Mouse (Mus musculus) brain, adult 2 months (tissue): ENCODE data around the gene Clk1.
A peak's percentile ranks its signal among the peaks of the same experiment; 100 is the strongest.

Experiments used
- DNase-seq: peaks from one replicate; pipeline ENCODE4 v3.0.0; 2011; ENCODE audit warnings: low read depth, low spot score

Gene Clk1

DNA sequence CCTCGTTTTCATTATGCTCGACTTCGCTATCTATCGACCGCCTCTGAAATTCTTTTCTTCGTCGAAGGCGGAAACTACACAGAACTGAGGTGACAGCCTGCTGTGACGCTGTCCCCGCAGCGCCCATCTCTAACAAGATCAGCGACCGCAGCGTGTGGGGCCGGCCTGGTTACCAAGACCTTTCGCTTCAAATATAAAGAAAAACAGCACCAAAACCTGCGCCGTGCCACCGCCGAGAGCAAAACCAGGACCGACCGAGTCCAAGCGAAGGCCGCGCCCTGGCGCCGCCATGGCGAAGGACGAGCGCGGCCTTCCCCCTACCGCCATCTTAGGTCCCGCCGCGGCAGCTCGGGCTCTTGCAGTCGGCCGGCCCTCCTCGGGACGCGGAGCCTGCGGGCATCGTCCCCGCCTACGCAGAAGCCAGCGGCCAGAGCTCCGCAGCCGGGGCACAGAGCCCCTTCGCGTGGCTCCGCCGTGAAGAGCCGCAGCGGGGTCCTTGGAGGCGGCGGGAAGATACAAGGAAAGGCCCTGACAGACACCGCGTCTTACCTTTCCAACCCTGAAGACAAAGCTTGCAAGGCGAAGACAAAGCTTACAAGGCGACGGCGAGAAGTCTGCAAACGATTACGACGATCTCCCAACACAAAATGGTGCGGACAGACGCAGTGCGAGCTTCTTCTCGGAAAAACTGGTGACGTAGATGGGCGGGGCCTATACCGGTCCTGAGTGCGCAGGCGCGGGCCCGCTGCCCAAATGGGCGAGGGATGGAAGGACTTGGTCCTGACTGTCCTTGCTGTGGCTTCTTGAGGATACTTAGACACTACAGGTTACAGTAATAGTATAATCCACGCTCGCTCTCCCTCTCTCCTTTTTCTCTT lies at the start of gene Clk1:
Gene Clk1 (minus strand): TSS at position 696 of the 878 bp plus-strand sequence.
- peak; percentile 96 for DNase-seq

DNA sequence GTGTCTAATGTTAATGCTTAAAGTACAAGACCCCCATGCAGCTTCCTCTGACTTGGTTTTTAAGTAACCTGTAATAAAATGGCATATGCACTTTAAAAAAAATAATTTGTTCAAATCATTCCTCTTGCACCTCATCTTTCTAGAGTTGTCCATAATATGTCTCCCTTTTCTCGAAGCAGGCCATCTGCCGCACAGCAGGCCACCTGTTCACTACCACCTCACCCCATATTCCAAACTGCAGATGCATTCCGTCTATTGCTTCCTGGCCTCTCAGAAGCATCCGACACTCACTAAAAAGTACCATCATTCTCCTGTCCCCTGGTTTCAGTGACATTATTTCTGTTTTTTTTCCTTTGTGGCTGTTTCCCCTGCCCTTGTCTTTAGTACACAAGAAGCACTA lies 41.7 kb upstream of the Clk1 start:
- peak; percentile 77 for DNase-seq

DNA sequence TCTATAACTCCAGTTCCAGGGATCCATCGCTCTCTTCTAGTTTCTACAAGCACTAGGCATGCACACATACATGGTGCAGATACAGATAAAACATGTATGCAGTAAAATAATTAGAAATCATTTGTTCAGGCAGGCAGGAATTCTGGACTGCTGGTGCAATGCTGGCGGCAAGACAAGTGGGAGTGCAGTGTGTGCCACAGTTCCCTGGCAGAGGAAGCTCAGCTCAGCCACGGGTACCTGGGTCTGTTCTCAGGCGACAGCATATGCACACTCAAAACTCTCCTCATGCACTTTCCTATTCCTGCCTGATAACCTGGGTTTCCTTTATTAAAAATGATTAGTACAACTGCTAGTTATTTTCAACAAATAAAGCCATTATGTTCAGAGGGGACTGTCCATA lies 41.2 kb upstream of the Clk1 start:
- DNase-seq = peak; percentile 64

DNA sequence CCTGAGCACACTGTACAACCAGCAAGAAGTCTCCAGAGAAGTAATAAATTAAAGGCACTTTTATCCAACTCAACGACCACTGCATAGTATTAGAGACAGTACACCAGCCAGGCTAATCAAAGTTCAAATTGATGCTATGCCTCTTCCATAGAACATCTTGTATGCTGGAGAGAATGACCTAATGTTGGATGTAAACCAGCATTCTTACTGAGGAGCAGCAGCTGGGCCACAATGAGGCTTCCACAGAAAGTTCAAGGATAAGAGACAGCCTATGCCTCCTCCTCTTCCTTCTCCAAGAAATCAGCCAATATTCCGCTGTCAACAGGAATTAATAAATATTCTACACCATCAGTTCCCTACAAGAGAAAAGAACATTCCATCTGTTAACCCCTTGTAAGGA lies 40.1 kb upstream of the Clk1 start:
- DNase-seq = no peak

DNA sequence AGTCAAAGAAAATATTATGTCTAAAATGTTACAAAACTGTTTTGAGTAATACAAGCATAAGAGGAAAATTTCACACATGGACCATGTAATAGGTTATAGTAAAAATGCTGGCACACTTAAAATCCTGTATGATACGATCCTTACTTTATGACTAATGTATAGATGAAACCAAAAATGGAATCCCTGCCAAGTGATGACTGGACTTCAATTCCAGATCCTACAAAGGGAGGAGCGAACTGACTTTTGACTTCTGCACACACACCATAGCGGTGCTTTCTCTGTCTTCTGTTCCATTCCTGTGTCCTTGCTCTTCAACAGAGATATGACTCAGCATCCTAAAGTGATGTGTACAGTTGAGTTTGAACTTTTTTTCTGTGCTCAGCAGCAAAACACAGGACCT lies 36.7 kb upstream of the Clk1 start:
- DNase-seq = peak; percentile 14

DNA sequence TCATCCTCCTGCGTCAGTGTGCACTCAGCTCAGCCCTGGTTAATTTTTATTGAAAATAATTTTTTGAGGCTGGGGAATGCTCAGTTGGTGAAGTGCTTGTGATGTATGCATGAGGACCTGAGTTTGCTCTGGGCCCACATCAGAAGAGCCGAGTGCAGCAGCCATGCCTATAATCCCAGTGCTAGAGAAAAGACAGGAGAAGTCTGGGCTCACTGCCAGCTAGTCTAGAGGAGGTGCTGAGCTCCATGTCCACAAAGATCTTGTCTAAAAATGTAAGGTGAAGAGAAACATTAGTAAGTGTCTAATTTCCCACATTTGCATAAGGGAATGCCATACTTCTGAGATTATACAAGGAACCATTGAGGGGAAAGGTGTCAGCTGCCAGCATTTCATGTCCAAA lies 35.0 kb upstream of the Clk1 start:
- DNase-seq = peak; percentile 59

DNA sequence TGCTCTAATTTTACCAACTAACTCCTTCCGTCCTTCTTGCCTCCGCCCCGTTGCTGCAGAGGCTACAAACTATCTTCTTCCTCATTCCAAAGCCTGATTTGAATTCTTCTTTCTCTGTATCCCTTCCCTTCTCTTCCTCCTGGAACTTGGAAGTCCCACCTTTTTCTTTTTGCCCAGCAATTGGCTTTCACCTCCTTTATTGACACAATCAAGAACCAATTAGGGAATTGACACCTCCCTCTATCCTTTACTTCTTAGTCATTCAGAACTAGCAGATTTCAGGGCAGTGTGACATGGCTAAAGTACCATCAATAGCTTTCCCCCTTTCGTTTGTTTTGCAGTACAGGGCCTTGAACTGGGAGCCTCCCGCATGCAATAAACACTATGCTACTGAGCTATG lies 34.3 kb upstream of the Clk1 start:
- no peak for DNase-seq

DNA sequence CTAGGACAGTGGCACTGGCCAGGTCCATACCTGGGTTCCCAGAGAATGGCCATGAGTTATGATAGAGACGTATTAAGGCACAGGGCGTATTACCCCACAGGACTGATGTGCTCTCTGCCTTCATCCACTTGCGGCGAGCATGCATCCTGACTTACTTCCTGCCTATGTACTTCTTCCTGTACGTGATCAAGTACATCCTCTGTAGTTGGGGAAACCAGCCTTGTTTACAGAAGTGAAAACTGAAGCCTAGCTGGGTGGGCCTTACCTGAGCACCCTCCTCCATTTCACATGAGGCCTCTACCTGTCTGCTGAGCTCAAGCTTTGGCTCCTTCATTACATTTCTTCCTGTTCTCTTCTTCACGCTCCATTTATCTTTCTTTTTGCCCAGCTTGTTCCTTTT lies 30.4 kb upstream of the Clk1 start:
- no peak for DNase-seq

DNA sequence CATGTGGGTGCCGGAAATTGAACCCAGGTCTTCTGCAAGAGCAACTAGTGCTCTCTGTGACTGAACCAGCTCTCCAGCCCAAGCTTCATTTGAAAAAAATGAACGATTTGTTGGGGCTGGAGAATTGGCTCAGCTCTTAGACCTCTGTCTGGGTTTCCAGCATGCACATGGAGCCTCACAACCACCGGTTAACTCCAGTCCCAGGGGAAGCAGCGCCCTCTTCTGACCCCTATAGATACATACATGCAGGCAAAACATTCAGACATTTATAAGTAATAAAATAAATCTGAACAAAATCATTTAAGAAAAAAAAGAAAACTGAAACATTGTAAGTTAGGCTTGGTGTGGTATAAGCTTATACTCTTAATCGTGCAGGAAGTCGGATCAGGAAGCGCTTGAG lies 24.5 kb upstream of the Clk1 start:
- DNase-seq = no peak

DNA sequence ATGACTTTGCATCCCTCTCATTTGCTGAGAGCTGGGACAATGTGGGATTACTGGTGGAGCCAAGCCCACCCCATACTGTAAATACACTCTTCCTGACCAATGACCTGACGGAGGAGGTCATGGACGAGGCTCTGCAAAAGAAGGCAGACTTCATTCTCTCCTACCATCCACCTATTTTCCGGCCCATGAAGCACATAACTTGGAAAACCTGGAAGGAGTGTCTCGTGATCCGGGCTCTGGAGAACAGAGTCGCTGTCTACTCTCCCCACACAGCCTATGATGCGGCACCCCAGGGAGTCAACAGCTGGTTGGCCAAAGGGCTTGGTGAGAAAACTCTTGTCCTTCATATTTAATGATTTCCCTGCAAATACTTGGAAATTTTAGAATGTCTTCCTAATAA lies 23.9 kb upstream of the Clk1 start:
- DNase-seq = no peak

DNA sequence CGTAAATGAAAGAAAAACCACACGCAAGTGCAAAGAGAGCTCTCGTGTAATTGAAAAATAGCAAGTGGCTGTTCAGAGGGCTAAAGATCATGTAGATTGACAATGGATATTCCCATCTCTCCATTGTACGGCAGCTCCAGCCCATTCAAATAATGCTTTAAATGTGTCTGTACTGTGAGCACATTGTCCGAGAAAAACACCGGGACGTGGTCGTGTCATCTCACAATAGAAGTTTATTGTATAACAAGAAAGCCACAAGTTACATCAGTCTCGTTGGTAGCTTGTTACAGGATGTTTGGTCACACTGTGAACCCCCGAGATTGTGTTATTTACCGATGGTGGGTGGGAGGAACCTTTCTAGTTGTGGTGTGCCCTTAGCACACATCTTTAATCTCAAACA lies 22.0 kb upstream of the Clk1 start:
- no peak for DNase-seq

DNA sequence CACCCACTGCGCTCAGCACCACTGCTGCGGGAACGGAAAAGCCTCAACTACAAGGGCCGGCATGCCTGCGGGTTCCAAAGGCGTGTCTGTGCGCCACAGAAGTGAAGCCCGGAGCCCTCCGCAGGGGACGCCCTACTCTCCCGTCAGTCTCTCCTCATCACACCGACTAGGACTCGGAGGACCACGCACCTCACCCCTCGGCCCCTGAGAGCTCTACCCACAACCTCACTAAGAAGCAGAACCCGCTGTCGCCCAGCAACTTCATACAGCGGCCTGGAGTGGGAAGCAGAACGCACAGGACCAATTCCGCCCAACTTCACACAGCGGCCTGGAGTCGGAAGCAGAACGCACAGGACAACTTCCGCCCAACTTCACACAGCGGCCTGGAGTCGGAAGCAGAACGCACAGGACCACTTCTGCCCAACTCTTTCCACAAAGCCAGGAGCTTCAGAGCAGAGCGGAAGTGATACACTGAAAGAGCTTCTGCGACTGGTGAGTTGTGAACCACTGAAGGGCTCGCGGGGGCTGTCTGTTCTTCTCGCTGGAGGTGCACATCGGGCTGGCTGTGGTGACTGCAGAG lies 21.4 kb upstream of the Clk1 start, which contains the start of the genes Nif3l1 and Ppil3:
Gene Nif3l1 (plus strand): TSS at position 9 of the 580 bp plus-strand sequence.
Gene Ppil3 (minus strand): TSS at position 344 of the 580 bp plus-strand sequence.
- peak; percentile 99 for DNase-seq

DNA sequence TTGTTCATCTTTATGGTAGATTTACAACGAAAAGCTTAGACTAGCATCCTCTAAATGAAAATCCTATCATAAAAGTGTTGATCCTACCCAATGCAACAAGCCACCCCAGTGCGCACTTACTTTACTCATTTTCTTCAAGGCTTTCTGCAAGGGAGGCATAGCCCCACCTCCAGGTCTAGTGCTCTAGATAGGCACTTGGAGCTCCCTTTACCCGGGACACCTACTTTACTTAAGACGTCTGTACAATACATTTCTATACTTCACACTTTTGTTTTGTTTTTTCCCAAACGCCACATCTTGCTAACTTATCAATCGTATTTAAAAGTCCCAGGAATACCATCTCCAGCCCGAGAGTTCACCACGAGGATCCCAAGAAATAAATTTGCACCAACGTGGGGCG lies 20.8 kb upstream of the Clk1 start:
- DNase-seq = no peak

DNA sequence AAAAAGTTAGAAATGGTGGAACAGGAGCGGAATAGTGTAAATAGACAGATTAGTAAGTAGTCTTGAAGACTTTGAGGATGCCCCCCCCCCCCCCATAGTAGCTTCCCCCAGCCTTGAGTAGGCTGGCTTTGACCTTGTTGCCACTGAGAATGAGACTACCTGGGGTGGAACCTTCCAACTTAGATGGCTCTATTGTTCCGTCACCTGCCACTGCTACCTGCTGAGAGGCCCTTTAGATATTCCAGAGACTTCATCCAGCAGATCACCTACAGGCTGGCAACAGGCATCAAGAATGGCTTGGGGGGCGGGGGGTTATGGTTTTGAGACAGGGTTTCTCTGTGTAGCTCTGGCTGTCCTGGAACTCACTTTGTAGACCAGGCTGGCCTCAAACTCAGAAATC lies 685 bp upstream of the Clk1 start:
- no peak for DNase-seq

DNA sequence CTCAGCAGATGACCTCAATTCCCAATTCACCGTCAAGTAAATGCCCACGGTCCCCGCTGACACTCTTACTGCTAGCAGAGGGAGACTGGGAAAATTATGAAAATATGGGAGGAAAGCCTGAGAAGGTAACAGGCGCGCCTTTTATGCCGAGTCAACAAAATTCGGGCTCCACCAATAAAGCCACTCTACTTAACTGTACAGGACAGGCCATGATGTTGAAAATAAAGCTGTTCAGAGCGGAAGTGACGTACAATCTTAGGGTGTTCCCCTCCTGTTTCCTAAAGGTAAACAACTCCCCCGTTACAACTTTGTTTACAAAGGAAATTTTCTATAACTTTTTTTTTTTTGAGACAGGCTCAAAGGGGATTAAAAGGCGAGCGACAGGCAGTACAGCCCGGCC lies 987 bp downstream of the Clk1 start:
- DNase-seq = peak; percentile 81

DNA sequence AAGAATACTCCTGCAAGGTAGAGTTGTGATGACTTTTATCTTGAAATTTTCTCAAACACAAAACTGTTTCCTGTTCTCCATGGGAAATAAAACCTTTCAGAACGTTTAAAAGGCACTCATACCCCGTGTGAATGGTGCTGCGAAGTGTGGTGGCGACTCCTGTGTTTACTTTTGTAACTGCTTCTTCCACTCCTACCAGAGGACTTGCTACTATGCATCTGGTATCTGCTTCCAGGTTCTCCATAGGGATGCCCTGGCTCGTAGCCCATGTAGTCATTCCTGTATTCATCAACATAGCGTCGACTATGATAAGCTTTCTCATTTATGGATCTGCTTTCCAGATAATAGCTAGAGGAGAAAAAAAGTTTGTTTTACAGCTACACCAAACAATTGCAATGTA lies 2.9 kb downstream of the Clk1 start:
- peak; percentile 68 for DNase-seq

DNA sequence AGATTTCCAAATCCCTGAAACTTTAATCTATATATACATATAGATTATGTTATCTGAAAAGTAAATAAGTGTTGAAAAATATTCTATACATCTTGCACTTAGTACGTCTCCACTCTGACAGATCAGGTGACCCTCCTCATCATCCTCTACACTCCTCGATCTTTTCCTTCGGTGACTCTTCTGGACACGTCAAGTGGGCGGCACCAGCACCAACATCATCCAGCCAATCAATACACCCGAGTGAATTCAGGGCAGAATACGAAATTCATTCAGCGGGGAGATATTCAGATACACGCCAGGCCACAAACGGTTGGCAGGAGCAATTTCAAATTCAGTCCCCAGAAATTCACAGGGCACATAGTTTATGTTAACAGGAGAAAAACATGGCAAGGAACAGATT lies 3.8 kb downstream of the Clk1 start:
- no peak for DNase-seq

DNA sequence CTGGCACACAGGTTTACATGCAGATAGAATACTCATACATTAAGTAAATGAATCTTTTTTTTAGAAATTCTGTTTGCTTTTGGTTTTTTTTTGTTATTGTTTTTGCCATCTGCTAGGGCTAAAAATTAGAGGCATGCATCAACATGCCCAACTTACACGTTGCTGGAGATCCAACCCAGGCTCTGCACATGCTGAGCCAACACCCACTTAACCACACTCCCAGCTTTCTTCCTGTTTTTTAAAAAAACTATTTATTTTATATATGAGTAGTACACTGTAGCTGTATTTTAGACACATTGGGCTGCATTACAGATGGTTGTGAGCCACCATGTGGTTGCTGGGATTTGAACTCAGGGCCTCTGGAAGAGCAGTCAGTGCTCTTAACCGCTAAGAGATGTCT lies 7.8 kb downstream of the Clk1 start:
- no peak for DNase-seq

DNA sequence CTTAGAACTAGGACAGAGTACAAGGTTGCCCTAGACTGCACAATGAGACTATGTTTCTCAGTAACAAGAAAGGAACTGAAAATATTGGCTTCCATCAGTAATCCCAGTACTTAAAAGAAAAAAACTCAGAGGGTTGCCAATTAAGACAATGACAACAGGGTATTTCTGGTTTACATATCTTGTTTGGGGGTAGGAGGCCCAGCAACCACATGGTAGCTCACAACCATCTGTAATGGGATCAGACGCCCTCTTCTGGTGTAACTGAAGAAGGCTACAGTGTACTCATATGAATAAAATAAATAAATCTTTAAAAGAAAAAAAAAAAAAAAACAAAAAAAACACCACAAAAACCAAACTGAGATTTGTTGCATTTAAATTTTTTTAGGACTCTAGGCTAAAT lies 8.4 kb downstream of the Clk1 start:
- peak; percentile 28 for DNase-seq

DNA sequence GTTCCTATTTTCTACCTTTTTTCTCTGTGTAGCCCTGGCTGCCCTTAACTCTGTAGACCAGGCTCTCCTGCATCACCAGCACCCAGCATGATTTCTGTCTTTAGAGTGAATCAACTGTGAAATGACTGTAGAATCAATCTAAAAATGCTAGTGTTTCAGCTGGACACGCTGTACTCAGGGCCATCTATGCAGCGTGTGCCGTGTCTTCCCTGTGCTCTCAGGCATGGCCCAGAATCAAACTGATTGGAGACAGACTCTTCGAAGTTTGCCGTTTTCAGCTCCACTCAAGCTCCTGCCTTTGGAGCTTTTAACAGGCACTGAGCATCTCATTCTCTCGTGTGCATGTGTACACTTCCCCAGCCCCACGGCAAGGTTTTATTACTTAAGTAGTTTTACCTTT lies 13.1 kb downstream of the Clk1 start:
- no peak for DNase-seq

DNA sequence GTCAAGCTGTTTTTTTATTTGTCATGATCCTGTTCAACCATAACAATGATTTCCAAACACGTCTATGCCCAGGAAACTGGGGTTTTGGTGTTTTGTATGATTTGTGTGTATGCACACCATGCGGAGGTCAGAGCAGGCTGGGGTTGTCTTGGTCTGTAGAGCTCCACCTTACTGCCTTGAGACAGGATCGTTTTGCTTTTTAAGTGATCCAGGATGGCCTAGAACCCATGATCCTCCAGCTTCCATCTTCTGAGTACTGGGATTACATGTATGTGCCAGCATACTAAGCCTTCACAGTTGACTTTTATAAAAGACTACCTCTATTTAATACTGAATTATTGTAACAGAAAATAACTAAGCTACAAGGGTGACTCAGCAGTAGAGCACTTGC lies 13.7 kb downstream of the Clk1 start:
- DNase-seq = no peak

DNA sequence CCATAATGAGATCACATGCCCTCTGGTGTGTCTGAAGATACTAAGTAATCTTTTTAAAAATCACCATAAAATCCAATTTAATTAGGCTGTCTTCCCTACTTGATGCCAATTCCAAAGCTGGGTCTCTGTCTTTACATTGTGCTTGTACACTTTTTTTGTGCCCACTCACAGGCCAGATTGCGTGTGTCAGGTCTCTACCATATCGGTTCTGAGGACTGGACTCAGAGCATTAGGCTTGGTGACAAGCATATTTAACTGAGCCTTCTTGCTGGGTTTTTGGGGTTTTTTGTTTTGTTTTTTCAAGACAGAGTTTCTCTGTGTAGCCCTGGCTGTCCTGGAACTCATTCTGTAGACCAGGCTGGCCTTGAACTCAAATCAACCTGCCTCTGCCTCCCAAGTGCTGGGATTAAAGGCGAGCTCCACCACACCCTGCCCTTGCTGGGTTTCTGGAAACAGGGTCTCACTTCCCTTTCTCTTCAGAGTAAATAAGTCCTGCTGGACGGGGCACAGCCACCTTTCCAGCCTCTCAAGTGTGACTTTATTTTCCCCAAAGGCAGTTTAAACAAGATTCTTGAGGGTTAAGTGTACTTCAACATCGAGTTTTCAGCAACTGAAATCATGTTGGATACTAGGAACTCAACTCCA lies 14.2 kb downstream of the Clk1 start:
- DNase-seq = no peak

DNA sequence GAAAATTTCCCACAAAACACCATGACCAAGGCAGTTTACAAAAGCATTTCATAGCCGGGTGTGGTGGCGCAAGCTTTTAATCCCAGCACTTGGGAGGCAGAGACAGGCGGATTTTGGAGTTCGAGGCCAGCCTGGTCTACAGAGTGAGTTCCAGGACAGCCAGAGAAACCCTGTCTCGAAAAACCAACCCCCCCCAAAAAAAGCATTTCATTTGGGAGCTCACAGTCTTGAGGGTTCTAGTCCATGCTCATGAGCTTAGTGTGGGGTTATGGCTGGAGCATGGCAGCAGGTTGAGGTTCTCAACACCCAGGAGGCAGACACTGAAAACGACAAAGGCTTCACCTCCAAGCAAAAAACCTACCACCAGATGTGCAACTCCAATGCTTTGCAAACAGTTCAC lies 15.7 kb downstream of the Clk1 start:
- no peak for DNase-seq
